Comparison of ENCODE assay signal across 8 mouse cellular contexts in genomic region chr1:121567521-121568489, GRCm38 (mm10). TPM values are rescaled to one million over a fixed set of nuclear protein-coding genes. Genes with fewer than 3 reads are reported as not detected.
A peak's percentile ranks its signal among the peaks of the same experiment; 100 is the strongest.
DNase-seq lines count a peak whose midpoint lies in the region; ATAC-seq lines count a peak whose summit lies in the region.

Gene Ddx18 (minus strand): TSS chr1:121567989.

- no peaks in the 10 kb centered on the region for H3K27me3 ChIP-seq in lung, embryonic 16.5 days (ENCODE audit: control insufficient read depth, insufficient read depth, low read depth, low read length)

- peak within 1 kb of the TSS; percentile 82 for H3K4me3 ChIP-seq in lung, embryonic 16.5 days (ENCODE audit: low read length)

- peak; percentile 99 for ATAC-seq in hematopoietic stem cell, adult 5-6 weeks (replicated peaks in 1 of 2; ENCODE audit: insufficient read depth in 1 of 2, low FRiP score in 2 of 2, low TSS enrichment in 1 of 2, low read depth in 1 of 2, poor library complexity in 2 of 2, severe bottlenecking in 2 of 2)
- peak; percentile 97 for ATAC-seq in lung, embryonic 16.5 days (ENCODE audit: low read depth)

- peaks cover 18% of the 10 kb centered on the region for H3K36me3 ChIP-seq in lung, embryonic 16.5 days (ENCODE audit: control insufficient read depth, insufficient read depth, low read length)

- H3K27ac ChIP-seq in lung, embryonic 16.5 days (ENCODE audit: low read length): peak within 1 kb of the TSS; percentile 21; the same call in 1 of the 2 replicates

- H3K4me2 ChIP-seq in lung, embryonic 16.5 days (ENCODE audit: low read depth, low read length): peak within 1 kb of the TSS; percentile 63

- 7% methylated on average over 53 of the region's 53 CpGs for WGBS in lung, embryonic 16.5 days

- H3K4me1 ChIP-seq in lung, embryonic 16.5 days (replicated peaks; ENCODE audit: control insufficient read depth, insufficient read depth, low read length): peaks cover 4% of the 10 kb centered on the region; the same call in 1 of the 2 replicates

- peak; percentile 84 for DNase-seq in MEL-GATA-1-ER (ENCODE audit: extremely low read depth, low read depth)
- DNase-seq in cerebellum, adult 8-10 months: peak; percentile 98
- peak; percentile 96 for DNase-seq in forelimb bud, embryonic 11.5 days (ENCODE audit: low read depth, low spot score)
- DNase-seq in layer of hippocampus, adult 9-10 months (ENCODE audit: low spot score): peak; percentile 89
- peak; percentile 97 for DNase-seq in ovary, postnatal 10 days (ENCODE audit: low spot score)
- DNase-seq in thymus, postnatal 10 days (ENCODE audit: low spot score in 2 of 2): peak; percentile 90 to 99

- H3K9ac ChIP-seq in lung, embryonic 16.5 days (ENCODE audit: low read length): peak within 1 kb of the TSS; percentile 76

- H3K9me3 ChIP-seq in lung, embryonic 16.5 days (ENCODE audit: control insufficient read depth, low read length): no peaks in the 10 kb centered on the region

RNA-seq across cellular contexts. Expression of gene Ddx18, which starts in this region (rescaled TPM):
- 57.5 and 89.5 TPM in 2 replicates for total RNA-seq in hematopoietic stem cell, adult 5-6 weeks (2017)
- polyA plus RNA-seq in lung, embryonic 16.5 days (2015; fragmentation: Nextera tagmentation; extraction: Ambion mirVana): 44.9 and 52.5 TPM in 2 replicates

Comparison
In these comparisons a context has a peak if more than half of its experiments do, and no peak if none do; other contexts are left out.
1. Peak in every context shown above with its lines: DNase-seq, ATAC-seq, H3K4me3 ChIP-seq and H3K27ac ChIP-seq.